Comparison of ENCODE assay signal across 8 mouse cellular contexts in genomic region chr14:55161098-55161634, GRCm38 (mm10). TPM values are rescaled to one million over a fixed set of nuclear protein-coding genes. Genes with fewer than 3 reads are reported as not detected.
DNase-seq lines count a peak whose midpoint lies in the region; ATAC-seq and TF ChIP-seq lines count a peak whose summit lies in the region.

No protein-coding gene starts in this region.

- H3K36me3 ChIP-seq in G1E (replicated peaks) = no peaks in the 10 kb centered on the region
- H3K36me3 ChIP-seq in lung, embryonic 15.5 days = no peaks in the 10 kb centered on the region

- H3K4me2 ChIP-seq in lung, embryonic 15.5 days = peak overlapping the region; percentile 50

- no peaks in the 10 kb centered on the region for H3K9me3 ChIP-seq in G1E (replicated peaks)
- H3K9me3 ChIP-seq in lung, embryonic 15.5 days = no peaks in the 10 kb centered on the region

- H3K9ac ChIP-seq in lung, embryonic 15.5 days = no peak overlapping the region

- ATAC-seq in G1E (ENCODE audit: extremely low read depth, insufficient number of reproducible peaks, low FRiP score, poor library complexity, severe bottlenecking) = no peak
- ATAC-seq in hematopoietic stem cell, adult 5-6 weeks (replicated peaks in 1 of 2; ENCODE audit: insufficient read depth in 1 of 2, low FRiP score in 2 of 2, low TSS enrichment in 1 of 2, low read depth in 1 of 2, poor library complexity in 2 of 2, severe bottlenecking in 2 of 2) = peak; percentile 93 to 99
- no peak for ATAC-seq in lung, embryonic 15.5 days (ENCODE audit: borderline replicate concordance, extremely low read depth, low FRiP score, low TSS enrichment)

- 27% methylated on average over 14 of the region's 14 CpGs for WGBS in cerebellum, adult 2 months
- WGBS in lung, embryonic 15.5 days = 29% methylated on average over 14 of the region's 14 CpGs

- peak; percentile 33; the same call in 1 of the 2 replicates for TF ChIP-seq CTCF in G1E (IDR thresholded peaks at IDR 0.05; ENCODE audit: low read depth, low read length)
- peak; percentile 80 for TF ChIP-seq CTCF in cerebellum, adult 2 months (IDR thresholded peaks at IDR 0.05; ENCODE audit: borderline replicate concordance, insufficient read depth, low read depth, low read length)

- H3K4me3 ChIP-seq in G1E (ENCODE audit: low read depth, low read length) = no peak overlapping the region
- H3K4me3 ChIP-seq in cerebellum, adult 2 months (replicated peaks; ENCODE audit: insufficient read depth, low read depth, low read length) = peak overlapping the region; percentile 46
- H3K4me3 ChIP-seq in lung, embryonic 15.5 days = 0 out of 2 replicates have a peak overlapping the region, but pooled peaks have one; percentile 12

- H3K4me1 ChIP-seq in G1E (ENCODE audit: insufficient read depth, low read depth, low read length) = no peaks in the 10 kb centered on the region
- H3K4me1 ChIP-seq in cerebellum, adult 2 months (ENCODE audit: control insufficient read depth, insufficient read depth, low read length) = peaks cover 3% of the 10 kb centered on the region; the same call in 1 of the 2 replicates
- peaks cover 2% of the 10 kb centered on the region; the same call in 1 of the 2 replicates for H3K4me1 ChIP-seq in lung, embryonic 15.5 days

- H3K27ac ChIP-seq in cerebellum, adult 2 months (ENCODE audit: insufficient read depth, low read length) = peak overlapping the region; percentile 75; the same call in 1 of the 2 replicates
- no peak overlapping the region for H3K27ac ChIP-seq in lung, embryonic 15.5 days

- H3K27me3 ChIP-seq in G1E (ENCODE audit: insufficient read depth, low read length) = peaks cover 18% of the 10 kb centered on the region
- no peaks in the 10 kb centered on the region for H3K27me3 ChIP-seq in cerebellum, adult 2 months (ENCODE audit: control insufficient read depth, insufficient read depth, low read length)
- no peaks in the 10 kb centered on the region for H3K27me3 ChIP-seq in lung, embryonic 15.5 days

- TF ChIP-seq POLR2A in cerebellum, adult 2 months (IDR thresholded peaks at IDR 0.05; ENCODE audit: borderline replicate concordance, insufficient read depth, low read length) = no peak

- DNase-seq in G1E (ENCODE audit: low spot score) = peak; percentile 54
- peak; percentile 81 to 91 for DNase-seq in cerebellum, adult 2 months
- DNase-seq in forelimb bud, embryonic 11.5 days (ENCODE audit: low read depth, low spot score) = peak; percentile 78
- peak; percentile 63 for DNase-seq in layer of hippocampus, adult 9-10 months (ENCODE audit: low spot score)
- peak; percentile 46 for DNase-seq in ovary, postnatal 10 days (ENCODE audit: low spot score)
- peak; percentile 46 to 78 for DNase-seq in thymus, postnatal 10 days (ENCODE audit: low spot score in 2 of 2)

RNA-seq across cellular contexts. Expression of gene Jph4, which starts 44.4 kb away (rescaled TPM):
- total RNA-seq in G1E (2014; fragmentation: Nextera tagmentation) (not detected in 2 replicates), G1E (2017) (0.06 and 0.11 TPM in 2 replicates)
- not detected in 2 replicates for polyA plus RNA-seq in G1E (2012)
- polyA plus RNA-seq in cerebellum, adult 2 months (2012; rRNA removed) = 204 and 227 TPM in 2 replicates
- total RNA-seq in hematopoietic stem cell, adult 5-6 weeks (2017) = not detected in 2 replicates
- polyA plus RNA-seq in lung, embryonic 15.5 days (2015; fragmentation: Nextera tagmentation; extraction: Ambion mirVana) = 0.33 and 0.37 TPM in 2 replicates

RNA-seq across cellular contexts. Expression of gene Ap1g2, which starts 54.8 kb away (rescaled TPM):
- total RNA-seq in G1E (2014; fragmentation: Nextera tagmentation) (45.8 and 47.8 TPM in 2 replicates), G1E (2017) (17.1 and 31.8 TPM in 2 replicates)
- polyA plus RNA-seq in G1E (2012) = 16.0 and 21.8 TPM in 2 replicates
- 18.6 and 19.1 TPM in 2 replicates for polyA plus RNA-seq in cerebellum, adult 2 months (2012; rRNA removed)
- total RNA-seq in hematopoietic stem cell, adult 5-6 weeks (2017) = 17.2 and 23.9 TPM in 2 replicates
- polyA plus RNA-seq in lung, embryonic 15.5 days (2015; fragmentation: Nextera tagmentation; extraction: Ambion mirVana) = 17.2 and 18.9 TPM in 2 replicates

Comparison
In these comparisons a context has a peak if more than half of its experiments do, and no peak if none do; other contexts are left out.
1. ATAC-seq: peak in hematopoietic stem cell, adult 5-6 weeks (2 of 2); none in G1E (single experiment) and lung, embryonic 15.5 days (single experiment).
2. RNA of gene Jph4, which starts 44.4 kb away (polyA plus RNA-seq): 204 to 227 TPM in cerebellum, adult 2 months; 0.33 to 0.37 TPM in lung, embryonic 15.5 days and not detected in G1E; every median in the first group is over 100 times any median in the second.
3. Peak in every context shown above with its lines, with median percentiles within 50 percentile points of each other: DNase-seq.